Mouse (Mus musculus) stomach, embryonic 15.5 days (tissue): ENCODE data around the gene Acaca. TPM values are rescaled to one million over a fixed set of nuclear protein-coding genes. Genes with fewer than 3 reads are reported as not detected.

Source experiments
- ATAC-seq: fragments of 200-750 bp; cut with Nextera tagmentation; 2 replicates; pipeline ENCODE4 v1.8.0; 2017; ENCODE audit warnings: low read depth, moderate number of reproducible peaks, moderate TSS enrichment; ENCODE audit not compliant: insufficient read depth, low FRiP score
- H3K27ac ChIP-seq: fragments of 300-500 bp; sonication (generic); 2 replicates; pipeline ENCODE4 v1.5.1; 2015; ENCODE audit warnings: mild to moderate bottlenecking, inconsistent platforms
- H3K27me3 ChIP-seq: fragments of 300-500 bp; sonication (generic); replicated peaks from 2 replicates; pipeline ENCODE4 v1.6.1; 2015; ENCODE audit warnings: inconsistent platforms
- H3K36me3 ChIP-seq: fragments of 300-500 bp; sonication (generic); 2 replicates; pipeline ENCODE4 v1.6.1; 2015; ENCODE audit warnings: inconsistent platforms
- H3K4me1 ChIP-seq: fragments of 300-500 bp; sonication (generic); 2 replicates; pipeline ENCODE4 v1.6.1; 2015; ENCODE audit warnings: inconsistent platforms
- H3K4me2 ChIP-seq: fragments of 300-500 bp; sonication (generic); 2 replicates; pipeline ENCODE4 v1.6.1; 2015; ENCODE audit warnings: mild to moderate bottlenecking, inconsistent platforms
- H3K4me3 ChIP-seq: fragments of 300-500 bp; sonication (generic); replicated peaks from 2 replicates; pipeline ENCODE4 v1.5.1; 2015; ENCODE audit warnings: inconsistent platforms
- H3K9ac ChIP-seq: fragments of 300-500 bp; sonication (generic); 2 replicates; pipeline ENCODE4 v1.6.1; 2015; ENCODE audit warnings: inconsistent platforms
- H3K9me3 ChIP-seq: fragments of 300-500 bp; sonication (generic); 2 replicates; pipeline ENCODE4 v1.6.1; 2016; ENCODE audit warnings: inconsistent platforms
- WGBS: fragments of 180-500 bp; shearing (Covaris S2); methylation state at CpG from one replicate; pipeline ENCODE4 v1.1.7; 2015; 5-methylcytosine and 5-hydroxymethylcytosine counted together
- polyA plus RNA-seq: library from polyadenylated mRNA; unstranded; fragments of >200 nt; fragmentation: Nextera tagmentation; extraction: Ambion mirVana; gene quantifications from 2 replicates; pipeline ENCODE4 v1.2.1, GENCODE M21; 2015

The Acaca gene
- polyA plus RNA-seq, 1 experiment from 2014 or later: 14.2 TPM

GRCm38 (mm10) chr11:84190581-84191233, 61.2 kb downstream of the Acaca start:
- no peak overlapping the region for H3K9ac ChIP-seq
- no peaks in the 10 kb centered on the region for H3K27me3 ChIP-seq
- no peak overlapping the region for H3K4me3 ChIP-seq
- no peaks in the 10 kb centered on the region for H3K9me3 ChIP-seq
- H3K4me1 ChIP-seq: no peaks in the 10 kb centered on the region
- no peak overlapping the region for H3K4me2 ChIP-seq
- no peak for ATAC-seq
- WGBS: 87% methylated on average over 8 of the region's 8 CpGs
- no peak overlapping the region for H3K27ac ChIP-seq
- no peaks in the 10 kb centered on the region for H3K36me3 ChIP-seq

- Histone ChIP-seq H3K4me3 (no peak overlapping the region), H3K4me1 (no peaks in the 10 kb centered on the region), H3K9ac (no peak overlapping the region), H3K9me3 (no peaks in the 10 kb centered on the region), H3K27me3 (no peaks in the 10 kb centered on the region), H3K27ac (no peak overlapping the region), H3K4me2 (no peak overlapping the region), H3K36me3 (no peaks in the 10 kb centered on the region)
- WGBS: 67% methylated on average over 10 of the region's 10 CpGs
- no peak for ATAC-seq
These were observed 63.8 kb downstream of the Acaca start for GRCm38 (mm10) chr11:84193249-84193648.

DNA sequence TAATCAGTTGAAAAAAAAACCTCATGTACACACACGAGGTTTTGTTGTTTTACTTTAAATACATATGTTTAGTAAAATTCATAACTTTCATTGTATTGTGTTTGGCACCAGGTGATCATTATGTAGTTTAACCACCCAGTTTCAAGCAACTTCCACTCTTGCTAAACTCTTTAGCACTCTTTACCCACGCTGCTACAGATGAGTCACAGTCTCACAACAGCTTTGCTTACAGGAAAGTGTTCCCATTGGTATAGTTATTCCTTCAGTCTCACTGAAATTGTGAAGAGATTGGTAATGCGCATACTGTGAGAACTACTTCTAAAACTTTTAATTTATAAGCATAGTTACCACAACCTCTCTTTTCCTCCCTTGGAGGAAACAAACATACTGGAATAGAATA, 65.3 kb downstream of the Acaca start:
- ATAC-seq: no peak
- Histone ChIP-seq H3K4me2 (no peak overlapping the region), H3K27me3 (no peaks in the 10 kb centered on the region), H3K9ac (no peak overlapping the region), H3K9me3 (no peaks in the 10 kb centered on the region), H3K36me3 (no peaks in the 10 kb centered on the region), H3K4me3 (no peak overlapping the region), H3K27ac (no peak overlapping the region), H3K4me1 (no peaks in the 10 kb centered on the region)
- WGBS: 87% methylated on average over 3 of the region's 3 CpGs

- H3K4me2 ChIP-seq: no peak overlapping the region
- H3K4me1 ChIP-seq: no peaks in the 10 kb centered on the region
- ATAC-seq: no peak
- no peaks in the 10 kb centered on the region for H3K9me3 ChIP-seq
- no peak overlapping the region for H3K9ac ChIP-seq
- H3K27ac ChIP-seq: no peak overlapping the region
- H3K4me3 ChIP-seq: no peak overlapping the region
- H3K27me3 ChIP-seq: no peaks in the 10 kb centered on the region
- H3K36me3 ChIP-seq: no peaks in the 10 kb centered on the region
- 91% methylated on average over 3 of the region's 3 CpGs for WGBS
These were observed 68.3 kb downstream of the Acaca start for GRCm38 (mm10) chr11:84197607-84198402.

DNA sequence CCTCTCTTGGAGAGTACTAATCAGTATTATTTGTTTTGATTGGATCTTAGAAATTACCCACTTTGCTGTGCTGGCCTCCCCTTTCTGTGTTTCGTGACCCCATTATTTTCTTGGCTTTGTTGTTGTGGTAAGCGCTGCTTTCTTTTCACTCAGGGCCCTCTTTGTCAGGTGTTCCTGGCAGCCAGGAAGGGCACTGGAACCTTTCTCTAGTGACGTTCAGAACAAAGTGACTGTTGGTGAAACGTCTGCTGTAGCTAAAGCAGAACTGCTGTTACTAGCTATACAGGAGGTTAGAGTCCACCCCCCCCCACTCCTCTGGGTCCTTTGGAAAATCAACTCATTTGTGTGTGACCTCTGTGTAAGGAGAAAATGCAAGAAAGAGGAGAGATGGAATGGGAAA, 76.3 kb downstream of the Acaca start:
- Histone ChIP-seq H3K9ac (no peak overlapping the region), H3K27me3 (no peaks in the 10 kb centered on the region), H3K4me2 (no peak overlapping the region), H3K4me1 (no peaks in the 10 kb centered on the region), H3K9me3 (no peaks in the 10 kb centered on the region), H3K27ac (no peak overlapping the region), H3K4me3 (no peak overlapping the region), H3K36me3 (no peaks in the 10 kb centered on the region)
- 55% methylated on average over 4 of the region's 4 CpGs for WGBS
- no peak for ATAC-seq

GRCm38 (mm10) chr11:84210876-84211275, 81.4 kb downstream of the Acaca start:
- no peak for ATAC-seq
- 94% methylated on average over 6 of the region's 6 CpGs for WGBS
- H3K36me3 ChIP-seq: no peaks in the 10 kb centered on the region

DNA sequence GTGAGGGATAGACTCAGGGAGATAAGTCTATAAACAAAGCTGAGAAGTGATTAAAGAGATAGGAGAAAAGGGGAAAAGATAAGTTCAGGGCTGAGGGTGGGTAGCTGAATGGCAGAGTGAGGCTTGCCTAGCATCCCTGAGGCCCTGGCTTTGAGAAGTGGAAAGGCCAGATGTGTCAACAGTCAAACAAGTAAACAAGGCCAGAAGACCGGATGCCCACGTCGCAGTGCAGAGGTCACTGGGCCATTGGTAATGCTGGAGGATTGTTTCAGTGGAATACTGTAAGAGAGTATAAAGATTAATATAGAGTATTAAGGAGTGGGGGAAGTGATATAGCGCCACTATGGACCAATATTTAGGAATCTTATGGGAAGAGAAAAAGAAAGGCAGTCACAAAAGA, 89.5 kb downstream of the Acaca start:
- no peak overlapping the region for H3K4me3 ChIP-seq
- ATAC-seq: no peak
- H3K4me2 ChIP-seq: no peak overlapping the region
- no peak overlapping the region for H3K27ac ChIP-seq
- H3K36me3 ChIP-seq: peaks cover 3% of the 10 kb centered on the region; the same call in 1 of the 2 replicates
- WGBS: 64% methylated on average over 4 of the region's 4 CpGs
- no peak overlapping the region for H3K9ac ChIP-seq
- H3K27me3 ChIP-seq: no peaks in the 10 kb centered on the region
- H3K4me1 ChIP-seq: no peaks in the 10 kb centered on the region
- H3K9me3 ChIP-seq: no peaks in the 10 kb centered on the region

More at GRCm38 (mm10) chr11:84210876-84211275, 81.4 kb downstream of the Acaca start:
- H3K4me3 ChIP-seq: no peak overlapping the region
- no peak overlapping the region for H3K4me2 ChIP-seq
- H3K27ac ChIP-seq: no peak overlapping the region
- no peak overlapping the region for H3K9ac ChIP-seq
- H3K9me3 ChIP-seq: no peaks in the 10 kb centered on the region
- no peaks in the 10 kb centered on the region for H3K4me1 ChIP-seq
- H3K27me3 ChIP-seq: no peaks in the 10 kb centered on the region

DNA sequence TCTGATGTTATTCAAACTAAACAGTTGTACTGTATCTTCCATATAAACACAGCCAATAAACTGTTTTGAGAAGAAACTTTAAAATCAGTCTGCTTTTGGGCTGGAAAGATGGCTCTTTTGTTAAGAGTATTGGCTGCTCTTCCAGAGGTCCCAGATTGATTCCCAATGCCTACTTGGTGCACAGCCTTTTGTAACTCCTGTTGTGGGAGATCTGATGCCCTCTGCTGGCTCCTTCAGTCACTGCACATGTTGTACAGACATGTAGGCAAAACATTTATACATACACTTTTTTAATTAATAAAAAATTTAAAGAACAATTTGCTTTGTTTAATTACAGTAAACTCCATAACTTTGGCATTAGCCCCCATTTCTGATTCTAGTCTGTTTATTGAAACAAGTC, 114.1 kb downstream of the Acaca start:
- no peak for ATAC-seq
- Histone ChIP-seq H3K4me1 (no peaks in the 10 kb centered on the region), H3K9ac (no peak overlapping the region), H3K4me3 (no peak overlapping the region), H3K27ac (no peak overlapping the region), H3K4me2 (no peak overlapping the region), H3K27me3 (no peaks in the 10 kb centered on the region), H3K9me3 (no peaks in the 10 kb centered on the region), H3K36me3 (no peaks in the 10 kb centered on the region)

DNA sequence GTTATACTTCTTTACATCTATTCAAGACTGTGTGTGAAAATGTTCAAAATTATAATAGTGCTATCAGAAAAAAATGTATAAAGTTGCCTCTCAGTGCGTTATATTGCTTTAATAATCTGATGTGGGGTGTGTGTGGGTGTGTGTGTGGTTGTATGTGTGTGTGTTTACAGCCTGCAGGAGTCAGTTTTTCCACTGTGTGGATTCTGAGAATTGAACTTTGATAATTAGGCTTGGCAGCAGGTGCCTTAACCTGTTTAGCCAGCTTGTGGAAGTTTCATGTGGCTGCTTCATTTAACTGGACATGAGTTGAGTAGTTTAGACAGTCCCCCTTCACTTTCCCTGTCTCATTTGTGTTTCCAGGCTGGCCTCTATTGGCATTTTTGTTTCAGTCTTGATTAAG, 117.9 kb downstream of the Acaca start:
- H3K9ac ChIP-seq: no peak overlapping the region
- no peak overlapping the region for H3K4me2 ChIP-seq
- H3K9me3 ChIP-seq: no peaks in the 10 kb centered on the region
- no peak for ATAC-seq
- WGBS: 85% methylated on average over 1 of the region's 1 CpGs
- H3K4me3 ChIP-seq: no peak overlapping the region
- peaks cover 8% of the 10 kb centered on the region; the same call in 1 of the 2 replicates for H3K36me3 ChIP-seq
- no peak overlapping the region for H3K27ac ChIP-seq
- H3K4me1 ChIP-seq: no peaks in the 10 kb centered on the region
- H3K27me3 ChIP-seq: no peaks in the 10 kb centered on the region

- Histone ChIP-seq H3K9ac (no peak overlapping the region), H3K27me3 (no peaks in the 10 kb centered on the region), H3K36me3 (peaks cover 8% of the 10 kb centered on the region; the same call in 1 of the 2 replicates), H3K27ac (no peak overlapping the region), H3K9me3 (no peaks in the 10 kb centered on the region), H3K4me3 (no peak overlapping the region), H3K4me1 (no peaks in the 10 kb centered on the region), H3K4me2 (no peak overlapping the region)
- ATAC-seq: no peak
- 83% methylated on average over 3 of the region's 3 CpGs for WGBS
These were observed 121.7 kb downstream of the Acaca start for GRCm38 (mm10) chr11:84251170-84251569.

DNA sequence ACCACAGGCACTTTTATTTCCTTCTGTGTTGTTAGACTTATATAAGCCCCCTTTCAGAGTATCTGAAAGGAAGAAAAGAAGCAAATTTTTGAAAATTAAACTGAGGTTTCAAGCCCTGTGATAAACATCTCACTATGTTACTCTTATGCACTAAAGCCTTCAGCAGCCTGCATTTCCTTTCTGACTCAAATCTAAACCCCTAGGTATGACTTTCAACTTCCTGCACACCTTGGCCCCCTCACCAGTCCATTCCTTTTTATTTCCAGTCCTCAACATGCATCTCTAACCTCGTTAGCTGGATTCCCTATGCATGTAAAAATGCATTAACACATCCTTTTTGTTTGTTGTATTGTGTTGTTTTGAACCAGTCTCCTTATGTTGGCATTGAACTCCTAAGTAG, 123.0 kb downstream of the Acaca start:
- H3K4me3 ChIP-seq: no peak overlapping the region
- no peaks in the 10 kb centered on the region for H3K27me3 ChIP-seq
- WGBS: 76% methylated on average over 1 of the region's 1 CpGs
- H3K9me3 ChIP-seq: no peaks in the 10 kb centered on the region
- peaks cover 8% of the 10 kb centered on the region; the same call in 1 of the 2 replicates for H3K36me3 ChIP-seq
- no peak overlapping the region for H3K4me2 ChIP-seq
- H3K9ac ChIP-seq: no peak overlapping the region
- H3K4me1 ChIP-seq: no peaks in the 10 kb centered on the region
- no peak overlapping the region for H3K27ac ChIP-seq
- ATAC-seq: no peak

GRCm38 (mm10) chr11:84255879-84256278, 126.4 kb downstream of the Acaca start:
- Histone ChIP-seq H3K27ac (no peak overlapping the region), H3K36me3 (peaks cover 5% of the 10 kb centered on the region; the same call in 1 of the 2 replicates), H3K9me3 (no peaks in the 10 kb centered on the region), H3K4me3 (no peak overlapping the region), H3K9ac (no peak overlapping the region), H3K4me1 (no peaks in the 10 kb centered on the region), H3K4me2 (no peak overlapping the region), H3K27me3 (no peaks in the 10 kb centered on the region)
- ATAC-seq: no peak
- WGBS: 92% methylated on average over 4 of the region's 4 CpGs
